Mouse (Mus musculus): ENCODE measurements around the gene Wdsub1. TPM values are rescaled to one million over a fixed set of nuclear protein-coding genes. Genes with fewer than 3 reads are reported as not detected.
A peak's percentile ranks its signal among the peaks of the same experiment; 100 is the strongest.

Gene Wdsub1
- polyA plus RNA-seq, 1 experiment from 2014 or later, result 10.5 TPM

DNA sequence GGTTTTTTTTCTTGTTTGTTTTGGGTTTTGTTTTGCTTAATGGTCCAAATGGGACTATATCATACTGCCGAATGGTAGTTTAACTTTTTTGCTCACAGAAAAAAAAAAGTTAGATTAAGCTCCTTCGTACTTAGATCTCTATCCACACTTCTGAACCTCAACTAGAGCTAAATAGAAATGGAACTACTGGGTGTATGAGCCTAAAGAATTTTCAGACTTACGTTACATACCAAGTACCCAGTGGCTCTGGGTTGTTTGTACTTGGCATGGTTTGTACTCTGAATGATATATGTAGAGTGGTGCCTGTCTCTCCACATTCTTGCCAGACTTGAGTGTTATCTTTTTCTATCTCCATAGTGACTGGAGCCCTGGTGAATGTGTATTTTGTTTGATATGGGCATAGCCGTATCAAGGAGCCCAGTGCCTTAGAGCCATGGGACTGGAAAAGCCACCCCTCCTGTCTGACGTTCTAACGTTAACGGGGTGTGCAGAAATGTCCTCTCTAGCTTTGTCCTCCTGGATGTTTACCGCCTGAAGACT, 421 bp upstream of the Wdsub1 start:
- peak; percentile 21; the same call in 1 of the 2 replicates for ATAC-seq
- H3K4me3 ChIP-seq (ENCODE audit: low read depth, low read length), result peak overlapping the region; percentile 76
- no peaks in the 10 kb centered on the region for H3K27me3 ChIP-seq (replicated peaks; ENCODE audit: control insufficient read depth, insufficient read depth, low read length)
- H3K36me3 ChIP-seq (ENCODE audit: control insufficient read depth, insufficient read depth, low read length), result no peaks in the 10 kb centered on the region
- peak overlapping the region; percentile 83 for H3K4me2 ChIP-seq (ENCODE audit: low read length)
- H3K9me3 ChIP-seq (replicated peaks; ENCODE audit: control insufficient read depth, low read length), result no peaks in the 10 kb centered on the region
- no peaks in the 10 kb centered on the region; the same call in 1 of the 2 replicates for H3K4me1 ChIP-seq (ENCODE audit: control insufficient read depth, insufficient read depth, low read length)
- no peak overlapping the region for H3K27ac ChIP-seq (ENCODE audit: low read depth, low read length)
- no peak for DNase-seq (ENCODE audit: low spot score)
- H3K9ac ChIP-seq (ENCODE audit: low read length), result no peak overlapping the region
- 69% methylated on average over 8 of the region's 8 CpGs for WGBS

DNA sequence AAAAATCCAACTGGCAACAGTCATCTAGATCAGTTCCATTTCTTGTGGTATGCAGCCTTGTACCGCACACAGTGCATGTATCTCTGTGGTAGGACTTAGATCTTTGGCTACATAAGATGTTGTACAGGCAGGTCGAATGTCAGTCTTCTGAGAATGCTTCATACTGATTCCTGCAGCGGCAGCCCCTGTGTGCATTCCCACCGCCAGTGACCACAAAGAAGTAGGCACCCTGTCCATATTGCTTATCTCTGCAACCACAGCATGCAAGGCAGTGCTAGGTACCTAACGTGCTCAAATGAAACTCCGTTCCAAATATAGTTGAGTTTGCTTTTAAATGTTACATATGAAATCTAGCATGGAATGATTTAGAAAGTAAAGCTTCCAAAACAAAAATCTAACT, 987 bp downstream of the Wdsub1 start:
- Histone ChIP-seq H3K4me1 (ENCODE audit: control insufficient read depth, insufficient read depth, low read length) (no peaks in the 10 kb centered on the region; the same call in 1 of the 2 replicates), H3K9me3 (replicated peaks; ENCODE audit: control insufficient read depth, low read length) (no peaks in the 10 kb centered on the region), H3K36me3 (ENCODE audit: control insufficient read depth, insufficient read depth, low read length) (no peaks in the 10 kb centered on the region), H3K27ac (ENCODE audit: low read depth, low read length) (no peak overlapping the region), H3K27me3 (replicated peaks; ENCODE audit: control insufficient read depth, insufficient read depth, low read length) (no peaks in the 10 kb centered on the region), H3K4me3 (ENCODE audit: low read depth, low read length) (peak overlapping the region; percentile 76; the same call in 1 of the 2 replicates), H3K9ac (ENCODE audit: low read length) (peak overlapping the region; percentile 70; the same call in 1 of the 2 replicates), H3K4me2 (ENCODE audit: low read length) (peak overlapping the region; percentile 83; the same call in 1 of the 2 replicates)
- WGBS, result 87% methylated on average over 6 of the region's 6 CpGs
- no peak for ATAC-seq
- DNase-seq (ENCODE audit: low spot score), result no peak

DNA sequence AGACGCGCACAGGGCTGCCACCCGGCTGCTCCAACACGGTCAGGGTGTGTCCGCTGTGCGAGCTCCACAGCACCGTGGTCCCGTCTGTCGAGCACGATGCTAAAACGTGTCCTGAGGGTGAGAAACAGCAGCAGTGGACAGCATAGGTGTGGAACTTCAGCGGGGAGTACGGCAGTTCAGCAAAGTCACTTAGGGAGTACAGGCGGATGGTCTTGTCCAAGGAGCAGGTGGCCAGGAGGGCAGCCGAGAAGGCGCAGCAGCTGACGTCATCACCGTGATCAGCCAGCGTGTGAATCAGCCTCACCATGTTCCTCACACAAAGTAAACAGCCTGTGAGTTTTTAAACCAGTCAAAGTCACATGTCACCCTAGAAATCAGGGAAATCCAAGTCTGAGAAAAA, 4.2 kb downstream of the Wdsub1 start:
- WGBS, result 83% methylated on average over 19 of the region's 19 CpGs
- DNase-seq (ENCODE audit: low spot score) (no peak), ATAC-seq (no peak)
- no peak overlapping the region for H3K4me3 ChIP-seq (ENCODE audit: low read depth, low read length)
- H3K9me3 ChIP-seq (replicated peaks; ENCODE audit: control insufficient read depth, low read length), result no peaks in the 10 kb centered on the region
- no peak overlapping the region for H3K27ac ChIP-seq (ENCODE audit: low read depth, low read length)
- H3K4me1 ChIP-seq (ENCODE audit: control insufficient read depth, insufficient read depth, low read length), result no peaks in the 10 kb centered on the region; the same call in 1 of the 2 replicates
- H3K36me3 ChIP-seq (ENCODE audit: control insufficient read depth, insufficient read depth, low read length), result no peaks in the 10 kb centered on the region
- H3K27me3 ChIP-seq (replicated peaks; ENCODE audit: control insufficient read depth, insufficient read depth, low read length), result no peaks in the 10 kb centered on the region
- no peak overlapping the region for H3K4me2 ChIP-seq (ENCODE audit: low read length)
- no peak overlapping the region for H3K9ac ChIP-seq (ENCODE audit: low read length)

DNA sequence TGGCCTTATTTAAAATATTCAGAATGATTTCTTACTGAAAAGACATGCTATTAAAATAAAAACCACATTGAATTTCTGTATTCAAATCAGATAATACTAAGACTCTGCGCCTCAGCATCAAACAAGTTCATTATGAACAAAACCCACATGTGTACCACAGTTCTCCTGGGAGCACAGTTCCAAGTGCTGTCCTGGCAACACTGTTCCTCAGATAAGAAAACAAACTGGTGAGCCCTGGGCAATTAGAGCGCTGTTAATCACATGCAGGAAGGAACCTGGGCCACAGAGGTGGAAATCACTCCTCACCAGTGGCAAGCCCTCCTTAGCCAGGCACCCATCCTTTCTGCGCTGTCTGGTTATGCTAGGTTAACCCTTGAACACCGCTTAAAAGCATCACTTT, 5.1 kb downstream of the Wdsub1 start:
- no peak overlapping the region for H3K4me3 ChIP-seq (ENCODE audit: low read depth, low read length)
- no peak overlapping the region for H3K9ac ChIP-seq (ENCODE audit: low read length)
- no peaks in the 10 kb centered on the region for H3K9me3 ChIP-seq (replicated peaks; ENCODE audit: control insufficient read depth, low read length)
- no peak overlapping the region for H3K4me2 ChIP-seq (ENCODE audit: low read length)
- no peaks in the 10 kb centered on the region for H3K27me3 ChIP-seq (replicated peaks; ENCODE audit: control insufficient read depth, insufficient read depth, low read length)
- DNase-seq (ENCODE audit: low spot score) (no peak), ATAC-seq (no peak)
- WGBS, result 90% methylated on average over 4 of the region's 4 CpGs
- H3K27ac ChIP-seq (ENCODE audit: low read depth, low read length), result no peak overlapping the region
- no peaks in the 10 kb centered on the region for H3K36me3 ChIP-seq (ENCODE audit: control insufficient read depth, insufficient read depth, low read length)
- H3K4me1 ChIP-seq (ENCODE audit: control insufficient read depth, insufficient read depth, low read length), result no peaks in the 10 kb centered on the region; the same call in 1 of the 2 replicates

DNA sequence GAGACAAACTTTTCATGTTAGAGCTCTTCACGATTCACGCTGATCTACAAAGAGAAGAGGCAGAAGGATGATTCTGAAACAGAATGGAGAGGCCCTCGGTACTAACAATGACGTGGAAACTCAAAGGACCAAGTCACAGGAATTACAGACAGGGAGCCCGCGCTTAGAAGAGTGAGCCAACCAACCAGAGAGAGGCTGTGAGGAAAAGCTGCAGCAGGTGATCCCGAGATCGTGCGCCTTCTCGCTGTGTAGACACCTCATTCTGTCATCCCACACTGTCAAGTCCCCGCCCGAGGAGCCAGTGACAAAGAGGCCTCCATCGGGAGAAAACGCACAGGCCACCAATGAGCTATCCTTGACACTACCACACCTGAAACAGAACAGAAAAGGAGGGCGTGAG, 5.9 kb downstream of the Wdsub1 start:
- DNase-seq (ENCODE audit: low spot score), result no peak
- Histone ChIP-seq H3K4me2 (ENCODE audit: low read length) (no peak overlapping the region), H3K9me3 (replicated peaks; ENCODE audit: control insufficient read depth, low read length) (no peaks in the 10 kb centered on the region), H3K9ac (ENCODE audit: low read length) (no peak overlapping the region), H3K4me1 (ENCODE audit: control insufficient read depth, insufficient read depth, low read length) (no peaks in the 10 kb centered on the region), H3K27me3 (replicated peaks; ENCODE audit: control insufficient read depth, insufficient read depth, low read length) (no peaks in the 10 kb centered on the region), H3K27ac (ENCODE audit: low read depth, low read length) (no peak overlapping the region), H3K4me3 (ENCODE audit: low read depth, low read length) (no peak overlapping the region), H3K36me3 (ENCODE audit: control insufficient read depth, insufficient read depth, low read length) (no peaks in the 10 kb centered on the region)
- WGBS, result 93% methylated on average over 15 of the region's 15 CpGs
- ATAC-seq, result no peak

DNA sequence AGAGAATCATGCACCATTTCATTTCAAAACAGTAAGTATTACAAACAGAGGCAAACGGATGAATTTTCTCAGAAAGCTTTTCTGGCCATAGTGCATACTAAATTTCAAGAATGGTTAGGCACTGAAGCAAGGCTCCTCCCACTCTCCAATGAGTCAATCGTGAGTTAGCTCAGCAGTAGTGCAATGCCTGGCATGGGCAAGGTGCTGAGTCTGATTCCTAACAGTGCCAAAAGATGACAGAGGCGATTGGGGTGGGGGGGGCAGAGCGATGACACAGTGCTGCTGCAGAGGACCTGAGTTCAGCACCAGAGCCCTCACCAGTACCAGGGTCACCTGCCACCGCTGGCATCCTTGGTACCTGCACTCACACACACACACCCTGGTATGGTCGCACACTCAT, 11.9 kb downstream of the Wdsub1 start:
- Histone ChIP-seq H3K27ac (ENCODE audit: low read depth, low read length) (no peak overlapping the region), H3K4me3 (ENCODE audit: low read depth, low read length) (no peak overlapping the region), H3K9ac (ENCODE audit: low read length) (no peak overlapping the region), H3K36me3 (ENCODE audit: control insufficient read depth, insufficient read depth, low read length) (no peaks in the 10 kb centered on the region), H3K4me1 (ENCODE audit: control insufficient read depth, insufficient read depth, low read length) (no peaks in the 10 kb centered on the region), H3K9me3 (replicated peaks; ENCODE audit: control insufficient read depth, low read length) (no peaks in the 10 kb centered on the region), H3K27me3 (replicated peaks; ENCODE audit: control insufficient read depth, insufficient read depth, low read length) (no peaks in the 10 kb centered on the region), H3K4me2 (ENCODE audit: low read length) (no peak overlapping the region)
- ATAC-seq (no peak), DNase-seq (ENCODE audit: low spot score) (no peak)
- 93% methylated on average over 6 of the region's 6 CpGs for WGBS

DNA sequence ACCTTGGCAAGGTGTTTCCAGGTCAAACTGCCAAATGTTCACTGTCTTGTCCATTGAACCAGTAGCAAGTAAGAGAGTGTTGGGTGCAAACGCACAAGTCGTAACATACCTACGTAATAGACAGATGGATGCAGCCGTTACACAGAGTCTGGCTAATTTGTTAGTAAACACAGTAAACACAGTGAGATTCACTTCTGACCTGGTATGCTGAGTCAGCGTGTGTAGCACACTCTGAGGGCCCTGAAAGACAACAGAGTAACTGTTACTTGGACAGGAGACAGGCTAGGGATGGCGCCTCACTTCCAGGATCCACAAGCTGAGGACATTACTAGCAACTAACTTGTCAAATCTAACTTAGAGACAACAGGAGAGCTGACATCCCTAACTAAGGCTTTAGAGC, 19.8 kb downstream of the Wdsub1 start:
- Histone ChIP-seq H3K4me3 (ENCODE audit: low read depth, low read length) (no peak overlapping the region), H3K27me3 (replicated peaks; ENCODE audit: control insufficient read depth, insufficient read depth, low read length) (no peaks in the 10 kb centered on the region), H3K4me2 (ENCODE audit: low read length) (no peak overlapping the region), H3K36me3 (ENCODE audit: control insufficient read depth, insufficient read depth, low read length) (no peaks in the 10 kb centered on the region), H3K4me1 (ENCODE audit: control insufficient read depth, insufficient read depth, low read length) (no peaks in the 10 kb centered on the region), H3K9me3 (replicated peaks; ENCODE audit: control insufficient read depth, low read length) (no peaks in the 10 kb centered on the region), H3K9ac (ENCODE audit: low read length) (no peak overlapping the region), H3K27ac (ENCODE audit: low read depth, low read length) (no peak overlapping the region)
- no peak for ATAC-seq
- no peak for DNase-seq (ENCODE audit: low spot score)
- WGBS, result 95% methylated on average over 6 of the region's 6 CpGs

DNA sequence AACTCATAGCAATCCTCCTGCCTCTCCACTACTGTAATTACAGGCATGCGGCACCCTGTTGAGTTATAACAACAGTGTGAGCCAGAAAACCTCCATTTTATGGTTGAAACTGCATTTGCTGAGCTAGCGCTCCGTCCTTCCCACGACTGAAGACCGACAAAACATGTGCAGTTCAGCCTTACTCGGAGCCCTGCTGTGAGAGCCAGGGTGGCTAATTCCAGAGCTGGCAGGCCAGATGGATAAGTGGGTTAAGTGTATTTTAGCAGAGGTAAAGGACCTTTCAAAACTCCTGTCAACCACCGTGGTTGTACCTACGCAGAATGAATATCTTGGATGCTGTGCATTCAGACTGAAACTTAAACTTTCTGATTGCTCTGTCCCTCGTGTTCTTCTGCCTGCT, 28.0 kb downstream of the Wdsub1 start:
- Histone ChIP-seq H3K9ac (ENCODE audit: low read length) (no peak overlapping the region), H3K27ac (ENCODE audit: low read depth, low read length) (no peak overlapping the region), H3K4me1 (ENCODE audit: control insufficient read depth, insufficient read depth, low read length) (no peaks in the 10 kb centered on the region), H3K4me2 (ENCODE audit: low read length) (no peak overlapping the region), H3K9me3 (replicated peaks; ENCODE audit: control insufficient read depth, low read length) (no peaks in the 10 kb centered on the region), H3K4me3 (ENCODE audit: low read depth, low read length) (no peak overlapping the region), H3K36me3 (ENCODE audit: control insufficient read depth, insufficient read depth, low read length) (no peaks in the 10 kb centered on the region), H3K27me3 (replicated peaks; ENCODE audit: control insufficient read depth, insufficient read depth, low read length) (no peaks in the 10 kb centered on the region)
- 71% methylated on average over 9 of the region's 9 CpGs for WGBS
- DNase-seq (ENCODE audit: low spot score), result no peak
- no peak for ATAC-seq

DNA sequence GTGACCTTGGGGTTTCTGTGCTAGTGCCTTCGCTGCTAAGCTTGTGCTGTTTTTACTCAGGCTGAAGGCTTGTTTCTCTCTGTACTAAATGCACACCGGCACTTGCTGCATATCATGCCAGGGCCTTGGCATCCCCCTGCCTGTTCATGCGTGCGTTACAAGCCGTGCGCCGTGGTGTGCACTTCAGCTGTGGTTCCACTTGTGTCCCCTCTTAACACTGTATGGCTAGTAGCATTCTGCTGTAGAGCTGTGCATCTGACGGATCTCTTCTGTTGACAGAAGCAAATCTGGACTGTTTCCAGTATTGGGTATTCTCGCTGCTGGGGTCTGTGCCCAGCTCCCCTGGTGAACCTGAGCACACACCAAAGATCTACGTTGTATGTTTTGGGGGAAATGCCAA, 28.8 kb downstream of the Wdsub1 start:
- 79% methylated on average over 10 of the region's 10 CpGs for WGBS
- Histone ChIP-seq H3K4me1 (ENCODE audit: control insufficient read depth, insufficient read depth, low read length) (no peaks in the 10 kb centered on the region), H3K9ac (ENCODE audit: low read length) (no peak overlapping the region), H3K4me3 (ENCODE audit: low read depth, low read length) (no peak overlapping the region), H3K9me3 (replicated peaks; ENCODE audit: control insufficient read depth, low read length) (no peaks in the 10 kb centered on the region), H3K27me3 (replicated peaks; ENCODE audit: control insufficient read depth, insufficient read depth, low read length) (no peaks in the 10 kb centered on the region), H3K36me3 (ENCODE audit: control insufficient read depth, insufficient read depth, low read length) (no peaks in the 10 kb centered on the region), H3K27ac (ENCODE audit: low read depth, low read length) (no peak overlapping the region), H3K4me2 (ENCODE audit: low read length) (no peak overlapping the region)
- DNase-seq (ENCODE audit: low spot score) (peak; percentile 17), ATAC-seq (no peak)

Data from forebrain, embryonic 14.5 days (tissue).